Mouse (Mus musculus) ES-E14 (cell line): Measurements from ENCODE around the gene Nlrc5. TPM values are rescaled to one million over a fixed set of nuclear protein-coding genes. Genes with fewer than 3 reads are reported as not detected.

Source experiments
- DNase-seq: peaks from one replicate; pipeline ENCODE4 v3.0.0-alpha.2; 2013; ENCODE audit warnings: low read depth, low spot score
- H3K27ac ChIP-seq: 2 replicates; pipeline ENCODE4 v1.5.1; 2012; ENCODE audit warnings: low read depth, mild to moderate bottlenecking, low read length, moderate library complexity, mixed read lengths; ENCODE audit not compliant: poor library complexity, insufficient read depth, severe bottlenecking
- H3K36me3 ChIP-seq: 2 replicates; pipeline ENCODE4 v1.6.1; 2012; ENCODE audit warnings: mild to moderate bottlenecking, low read length, moderate library complexity, mixed read lengths; ENCODE audit not compliant: control insufficient read depth, poor library complexity, insufficient read depth, severe bottlenecking
- H3K4me1 ChIP-seq, 2 experiments: fragments of 150-350 bp in 1 of 2; sonication (generic) in 1 of 2; 2 replicates each; pipeline ENCODE4 v1.6.1; 2012; ENCODE audit warnings: low read length in 2 of 2, mild to moderate bottlenecking in 1 of 2, mixed read lengths in 1 of 2; ENCODE audit not compliant: control insufficient read depth in 2 of 2, insufficient read depth in 2 of 2, poor library complexity in 1 of 2
- H3K4me3 ChIP-seq, 2 experiments: fragments of 150-350 bp in 1 of 2; sonication (generic) in 1 of 2; 2 replicates each; pipeline ENCODE4 v1.5.1; 2012; ENCODE audit warnings: low read length in 2 of 2, low read depth in 1 of 2, mild to moderate bottlenecking in 1 of 2, mixed read lengths in 1 of 2; ENCODE audit not compliant: insufficient read depth in 1 of 2, poor library complexity in 1 of 2, severe bottlenecking in 1 of 2
- H3K9ac ChIP-seq: 2 replicates; pipeline ENCODE4 v1.6.1; 2012; ENCODE audit warnings: low read depth, mild to moderate bottlenecking, low read length, mixed read lengths; ENCODE audit not compliant: poor library complexity, insufficient read depth, severe bottlenecking
- H3K9me3 ChIP-seq: fragments of 150-350 bp; sonication (generic); 2 replicates; pipeline ENCODE4 v1.6.1; 2012; ENCODE audit warnings: low read depth, mild to moderate bottlenecking, low read length; ENCODE audit not compliant: control insufficient read depth, insufficient read depth
- CHD2 ChIP-seq: IDR thresholded peaks from 2 replicates; pipeline ENCODE4 v1.6.1; 2014; ENCODE audit warnings: mild to moderate bottlenecking, low read depth, low read length, inconsistent platforms
- HCFC1 ChIP-seq: IDR thresholded peaks from 2 replicates; pipeline ENCODE4 v1.6.1; 2012; ENCODE audit warnings: low read length, inconsistent platforms, borderline replicate concordance; ENCODE audit not compliant: insufficient read depth
- MAFK ChIP-seq: IDR thresholded peaks from 2 replicates; pipeline ENCODE4 v1.6.1; 2014; ENCODE audit warnings: mild to moderate bottlenecking, low read depth, low read length, inconsistent platforms; ENCODE audit not compliant: insufficient read depth
- ZC3H11A ChIP-seq: IDR thresholded peaks from 2 replicates; pipeline ENCODE4 v1.6.1; 2012; ENCODE audit warnings: low read depth, mild to moderate bottlenecking, inconsistent platforms, low read length, borderline replicate concordance
- ZNF384 ChIP-seq: IDR thresholded peaks from 2 replicates; pipeline ENCODE4 v1.6.1; 2012; ENCODE audit warnings: low read depth, low read length, inconsistent platforms
- in situ Hi-C, 2 experiments: fragments of 600-800 bp; cut with MboI; formaldehyde crosslinking; loops; one replicate each; pipeline ENCODE4 v1.15.1; 2025; ENCODE audit warnings: low sequenced_read_pairs in 2 of 2, inconsistent platforms in 1 of 2; ENCODE audit not compliant: unreplicated experiment in 2 of 2
- total RNA-seq: library from RNA; depleted of rRNA; stranded (reverse); fragments of 300-350 nt; gene quantifications from 2 replicates; pipeline ENCODE4 v1.2.3, GENCODE M21; 2012

Nlrc5 gene
- total RNA-seq, 1 experiment: 0.76 TPM

GRCm38 (mm10) chr8:94435397-94436111 lies 1.4 kb downstream of the Nlrc5 start:
- TF ChIP-seq MAFK (no peak), HCFC1 (no peak), ZNF384 (no peak), CHD2 (no peak)
- Histone ChIP-seq H3K9me3 (no peaks in the 10 kb centered on the region), H3K4me3 (no peak overlapping the region), H3K27ac (no peak overlapping the region), H3K36me3 (no peaks in the 10 kb centered on the region), H3K4me1 (no peaks in the 10 kb centered on the region), H3K9ac (no peak overlapping the region)
- in situ Hi-C loops: no loop called here
- no peak for DNase-seq

- H3K27ac ChIP-seq: no peak overlapping the region
- in situ Hi-C loops: no loop called here
- no peaks in the 10 kb centered on the region for H3K36me3 ChIP-seq
- H3K9me3 ChIP-seq: no peaks in the 10 kb centered on the region
- no peak for DNase-seq
- no peak overlapping the region for H3K9ac ChIP-seq
- TF ChIP-seq CHD2: no peak
- no peak for TF ChIP-seq ZNF384
- TF ChIP-seq HCFC1: no peak
- TF ChIP-seq ZC3H11A: no peak
- no peak for TF ChIP-seq MAFK
- H3K4me1 ChIP-seq: no peaks in the 10 kb centered on the region
- H3K4me3 ChIP-seq: no peak overlapping the region
Observed at GRCm38 (mm10) chr8:94436112-94436572, 2.0 kb downstream of the Nlrc5 start.

- Histone ChIP-seq H3K9ac (no peak overlapping the region), H3K4me3 (no peak overlapping the region), H3K36me3 (no peaks in the 10 kb centered on the region), H3K9me3 (no peaks in the 10 kb centered on the region), H3K27ac (no peak overlapping the region), H3K4me1 (no peaks in the 10 kb centered on the region)
- no peak for DNase-seq
- in situ Hi-C loops: no loop called here
- TF ChIP-seq CHD2 (no peak), HCFC1 (no peak), ZC3H11A (no peak), ZNF384 (no peak), MAFK (no peak)
Observed at GRCm38 (mm10) chr8:94436900-94437299, 2.7 kb downstream of the Nlrc5 start.

GRCm38 (mm10) chr8:94438659-94439058 lies 4.5 kb downstream of the Nlrc5 start:
- H3K36me3 ChIP-seq: no peaks in the 10 kb centered on the region
- no peak overlapping the region for H3K27ac ChIP-seq
- no peak overlapping the region for H3K4me3 ChIP-seq
- DNase-seq: no peak
- no peaks in the 10 kb centered on the region for H3K4me1 ChIP-seq
- TF ChIP-seq MAFK (no peak), ZC3H11A (no peak), ZNF384 (no peak)
- no peaks in the 10 kb centered on the region for H3K9me3 ChIP-seq
- in situ Hi-C loops: no loop called here
- H3K9ac ChIP-seq: no peak overlapping the region

GRCm38 (mm10) chr8:94439691-94440090 lies 5.5 kb downstream of the Nlrc5 start:
- no peak overlapping the region for H3K9ac ChIP-seq
- in situ Hi-C loops: no loop called here
- H3K9me3 ChIP-seq: no peaks in the 10 kb centered on the region
- H3K36me3 ChIP-seq: no peaks in the 10 kb centered on the region
- H3K4me1 ChIP-seq: no peaks in the 10 kb centered on the region
- TF ChIP-seq ZC3H11A: no peak
- no peak for TF ChIP-seq CHD2
- TF ChIP-seq ZNF384: no peak
- no peak for TF ChIP-seq HCFC1
- TF ChIP-seq MAFK: no peak
- no peak overlapping the region for H3K4me3 ChIP-seq
- no peak overlapping the region for H3K27ac ChIP-seq
- DNase-seq: no peak
